Mouse (Mus musculus): ENCODE measurements around the gene Lrrfip1. TPM values are rescaled to one million over a fixed set of nuclear protein-coding genes. Genes with fewer than 3 reads are reported as not detected.

Gene Lrrfip1
- total RNA-seq (2014; rRNA removed) (52.4 and 55.4 TPM in 2 replicates), polyA plus RNA-seq (2015; fragmentation: Nextera tagmentation; extraction: Ambion mirVana) (56.9 and 62.0 TPM in 2 replicates)

GRCm38 (mm10) chr1:90998268-90998890 is at the start of gene Lrrfip1:
Lrrfip1 (plus strand) TSS chr1:90998737.
- H3K27me3 ChIP-seq (ENCODE audit: insufficient read depth, low read length), result no peaks in the 10 kb centered on the region
- H3K9me3 ChIP-seq (ENCODE audit: low read length), result no peaks in the 10 kb centered on the region
- H3K4me1 ChIP-seq (ENCODE audit: insufficient read depth), result peaks cover 16% of the 10 kb centered on the region; the same call in 1 of the 2 replicates
- 5% methylated on average over 59 of the region's 59 CpGs for WGBS
- peak within 1 kb of the TSS; percentile 97 for H3K4me2 ChIP-seq (ENCODE audit: low read depth)
- H3K36me3 ChIP-seq (ENCODE audit: insufficient read depth), result no peaks in the 10 kb centered on the region
- H3K27ac ChIP-seq (ENCODE audit: low read depth, low read length), result peak within 1 kb of the TSS; percentile 70; the same call in 1 of the 2 replicates
- peak; percentile 88 for ATAC-seq
- peak within 1 kb of the TSS; percentile 78 for H3K4me3 ChIP-seq (ENCODE audit: low read depth, low read length)
- H3K9ac ChIP-seq, result peak within 1 kb of the TSS; percentile 90
- DNase-seq, result peak; percentile 67
- no peak for TF ChIP-seq CTCF (IDR thresholded peaks at IDR 0.05; ENCODE audit: low read depth)

GRCm38 (mm10) chr1:90949309-90949708 is 49.2 kb upstream of the Lrrfip1 start:
- ATAC-seq, result no peak
- no peak overlapping the region for H3K4me3 ChIP-seq (ENCODE audit: low read depth, low read length)
- WGBS, result 79% methylated on average over 9 of the region's 9 CpGs

GRCm38 (mm10) chr1:90951670-90952069 is 46.9 kb upstream of the Lrrfip1 start:
- ATAC-seq (no peak), DNase-seq (no peak)
- Histone ChIP-seq H3K4me3 (ENCODE audit: low read depth, low read length) (no peak overlapping the region), H3K9me3 (ENCODE audit: low read length) (no peaks in the 10 kb centered on the region), H3K36me3 (ENCODE audit: insufficient read depth) (no peaks in the 10 kb centered on the region), H3K9ac (no peak overlapping the region), H3K27me3 (ENCODE audit: insufficient read depth, low read length) (no peaks in the 10 kb centered on the region), H3K4me1 (ENCODE audit: insufficient read depth) (no peaks in the 10 kb centered on the region; the same call in 1 of the 2 replicates), H3K4me2 (ENCODE audit: low read depth) (no peak overlapping the region), H3K27ac (ENCODE audit: low read depth, low read length) (no peak overlapping the region)
- WGBS, result 86% methylated on average over 7 of the region's 7 CpGs
- TF ChIP-seq CTCF (IDR thresholded peaks at IDR 0.05; ENCODE audit: low read depth), result no peak

More at GRCm38 (mm10) chr1:90949309-90949708, 49.2 kb upstream of the Lrrfip1 start:
- no peaks in the 10 kb centered on the region for H3K27me3 ChIP-seq (ENCODE audit: insufficient read depth, low read length)
- no peak overlapping the region for H3K27ac ChIP-seq (ENCODE audit: low read depth, low read length)
- no peak overlapping the region for H3K4me2 ChIP-seq (ENCODE audit: low read depth)
- H3K4me1 ChIP-seq (ENCODE audit: insufficient read depth), result no peaks in the 10 kb centered on the region; the same call in 1 of the 2 replicates
- H3K9ac ChIP-seq, result no peak overlapping the region
- H3K36me3 ChIP-seq (ENCODE audit: insufficient read depth), result no peaks in the 10 kb centered on the region
- no peaks in the 10 kb centered on the region for H3K9me3 ChIP-seq (ENCODE audit: low read length)
- no peak for DNase-seq
- no peak for TF ChIP-seq CTCF (IDR thresholded peaks at IDR 0.05; ENCODE audit: low read depth)

GRCm38 (mm10) chr1:90952808-90953207 is 45.7 kb upstream of the Lrrfip1 start, which contains the start of gene Prlh:
Prlh (plus strand) TSS chr1:90953108.
- WGBS, result 76% methylated on average over 8 of the region's 8 CpGs
- no peak within 1 kb of the TSS for H3K27ac ChIP-seq (ENCODE audit: low read depth, low read length)
- no peaks in the 10 kb centered on the region for H3K36me3 ChIP-seq (ENCODE audit: insufficient read depth)
- DNase-seq (no peak), ATAC-seq (no peak)
- peaks cover 1% of the 10 kb centered on the region for H3K27me3 ChIP-seq (ENCODE audit: insufficient read depth, low read length)
- H3K9ac ChIP-seq, result no peak within 1 kb of the TSS
- no peaks in the 10 kb centered on the region; the same call in 1 of the 2 replicates for H3K4me1 ChIP-seq (ENCODE audit: insufficient read depth)
- no peak for TF ChIP-seq CTCF (IDR thresholded peaks at IDR 0.05; ENCODE audit: low read depth)
- H3K4me3 ChIP-seq (ENCODE audit: low read depth, low read length), result no peak within 1 kb of the TSS
- H3K9me3 ChIP-seq (ENCODE audit: low read length), result no peaks in the 10 kb centered on the region
- no peak within 1 kb of the TSS for H3K4me2 ChIP-seq (ENCODE audit: low read depth)

GRCm38 (mm10) chr1:90953688-90954087 is 44.8 kb upstream of the Lrrfip1 start:
- Histone ChIP-seq H3K36me3 (ENCODE audit: insufficient read depth) (no peaks in the 10 kb centered on the region), H3K9ac (no peak overlapping the region), H3K9me3 (ENCODE audit: low read length) (no peaks in the 10 kb centered on the region), H3K4me1 (ENCODE audit: insufficient read depth) (no peaks in the 10 kb centered on the region; the same call in 1 of the 2 replicates), H3K27me3 (ENCODE audit: insufficient read depth, low read length) (peaks cover 4% of the 10 kb centered on the region), H3K27ac (ENCODE audit: low read depth, low read length) (no peak overlapping the region), H3K4me3 (ENCODE audit: low read depth, low read length) (no peak overlapping the region), H3K4me2 (ENCODE audit: low read depth) (no peak overlapping the region)
- DNase-seq (peak; percentile 19), ATAC-seq (peak; percentile 22)
- no peak for TF ChIP-seq CTCF (IDR thresholded peaks at IDR 0.05; ENCODE audit: low read depth)
- WGBS, result 54% methylated on average over 11 of the region's 11 CpGs

- no peak overlapping the region for H3K4me3 ChIP-seq (ENCODE audit: low read depth, low read length)
- H3K9me3 ChIP-seq (ENCODE audit: low read length), result no peaks in the 10 kb centered on the region
- no peaks in the 10 kb centered on the region for H3K36me3 ChIP-seq (ENCODE audit: insufficient read depth)
- ATAC-seq (peak; percentile 93), DNase-seq (peak; percentile 89)
- WGBS, result 37% methylated on average over 7 of the region's 7 CpGs
- H3K27ac ChIP-seq (ENCODE audit: low read depth, low read length), result no peak overlapping the region
- H3K9ac ChIP-seq, result no peak overlapping the region
- H3K4me1 ChIP-seq (ENCODE audit: insufficient read depth), result no peaks in the 10 kb centered on the region; the same call in 1 of the 2 replicates
- peaks cover 4% of the 10 kb centered on the region for H3K27me3 ChIP-seq (ENCODE audit: insufficient read depth, low read length)
- H3K4me2 ChIP-seq (ENCODE audit: low read depth), result no peak overlapping the region
- TF ChIP-seq CTCF (IDR thresholded peaks at IDR 0.05; ENCODE audit: low read depth), result peak; percentile 93
Observed at GRCm38 (mm10) chr1:90956245-90957096, 42.1 kb upstream of the Lrrfip1 start.
